Mouse (Mus musculus) heart, embryonic 11.5 days (tissue): Measurements from ENCODE around the gene Inpp5b. TPM values are rescaled to one million over a fixed set of nuclear protein-coding genes. Genes with fewer than 3 reads are reported as not detected.
A peak's percentile ranks its signal among the peaks of the same experiment; 100 is the strongest.

Source experiments
- ATAC-seq: fragments of 200-750 bp; cut with Nextera tagmentation; replicated peaks from 2 replicates; pipeline ENCODE4 v1.8.0; 2017; ENCODE audit warnings: moderate library complexity; ENCODE audit not compliant: insufficient number of reproducible peaks, low FRiP score, low TSS enrichment
- H3K27ac ChIP-seq: fragments of 300-500 bp; sonication (generic); 2 replicates; pipeline ENCODE4 v1.5.1; 2014; ENCODE audit warnings: mild to moderate bottlenecking, low read depth, low read length
- H3K27me3 ChIP-seq: fragments of 300-500 bp; sonication (generic); 2 replicates; pipeline ENCODE4 v1.6.1; 2014; ENCODE audit warnings: mild to moderate bottlenecking, low read length, mixed read lengths; ENCODE audit not compliant: control insufficient read depth, insufficient read depth
- H3K36me3 ChIP-seq: fragments of 300-500 bp; sonication (generic); 2 replicates; pipeline ENCODE4 v1.6.1; 2014; ENCODE audit warnings: mild to moderate bottlenecking, low read length, moderate library complexity, mixed read lengths; ENCODE audit not compliant: control insufficient read depth, insufficient read depth
- H3K4me1 ChIP-seq: fragments of 300-500 bp; sonication (generic); 2 replicates; pipeline ENCODE4 v1.6.1; 2014; ENCODE audit warnings: low read length; ENCODE audit not compliant: control insufficient read depth, insufficient read depth
- H3K4me2 ChIP-seq: fragments of 300-500 bp; sonication (generic); 2 replicates; pipeline ENCODE4 v1.6.1; 2014; ENCODE audit warnings: mild to moderate bottlenecking, moderate library complexity
- H3K4me3 ChIP-seq: fragments of 300-500 bp; sonication (generic); 2 replicates; pipeline ENCODE4 v1.5.1; 2014; ENCODE audit warnings: low read depth, low read length
- H3K9ac ChIP-seq: fragments of 300-500 bp; sonication (generic); 2 replicates; pipeline ENCODE4 v1.6.1; 2014; ENCODE audit warnings: mild to moderate bottlenecking, low read depth, low read length, moderate library complexity
- H3K9me3 ChIP-seq: fragments of 300-500 bp; sonication (generic); replicated peaks from 2 replicates; pipeline ENCODE4 v1.6.1; 2016; ENCODE audit warnings: low read length; ENCODE audit not compliant: control insufficient read depth
- WGBS: fragments of 180-500 bp; shearing (Covaris S2); extraction: QIAGEN DNeasy Blood & Tissue Kit; methylation state at CpG from one replicate; pipeline ENCODE4 v1.1.7; 2014; ENCODE audit not compliant: insufficient replicate concordance; 5-methylcytosine and 5-hydroxymethylcytosine counted together
- polyA plus RNA-seq: library from polyadenylated mRNA; unstranded; fragments of >200 nt; fragmentation: Nextera tagmentation; extraction: Ambion mirVana; gene quantifications from 2 replicates; pipeline ENCODE4 v1.2.1, GENCODE M21; 2014

Gene Inpp5b
- polyA plus RNA-seq, 1 experiment from 2014 or later: 18.5 TPM

DNA sequence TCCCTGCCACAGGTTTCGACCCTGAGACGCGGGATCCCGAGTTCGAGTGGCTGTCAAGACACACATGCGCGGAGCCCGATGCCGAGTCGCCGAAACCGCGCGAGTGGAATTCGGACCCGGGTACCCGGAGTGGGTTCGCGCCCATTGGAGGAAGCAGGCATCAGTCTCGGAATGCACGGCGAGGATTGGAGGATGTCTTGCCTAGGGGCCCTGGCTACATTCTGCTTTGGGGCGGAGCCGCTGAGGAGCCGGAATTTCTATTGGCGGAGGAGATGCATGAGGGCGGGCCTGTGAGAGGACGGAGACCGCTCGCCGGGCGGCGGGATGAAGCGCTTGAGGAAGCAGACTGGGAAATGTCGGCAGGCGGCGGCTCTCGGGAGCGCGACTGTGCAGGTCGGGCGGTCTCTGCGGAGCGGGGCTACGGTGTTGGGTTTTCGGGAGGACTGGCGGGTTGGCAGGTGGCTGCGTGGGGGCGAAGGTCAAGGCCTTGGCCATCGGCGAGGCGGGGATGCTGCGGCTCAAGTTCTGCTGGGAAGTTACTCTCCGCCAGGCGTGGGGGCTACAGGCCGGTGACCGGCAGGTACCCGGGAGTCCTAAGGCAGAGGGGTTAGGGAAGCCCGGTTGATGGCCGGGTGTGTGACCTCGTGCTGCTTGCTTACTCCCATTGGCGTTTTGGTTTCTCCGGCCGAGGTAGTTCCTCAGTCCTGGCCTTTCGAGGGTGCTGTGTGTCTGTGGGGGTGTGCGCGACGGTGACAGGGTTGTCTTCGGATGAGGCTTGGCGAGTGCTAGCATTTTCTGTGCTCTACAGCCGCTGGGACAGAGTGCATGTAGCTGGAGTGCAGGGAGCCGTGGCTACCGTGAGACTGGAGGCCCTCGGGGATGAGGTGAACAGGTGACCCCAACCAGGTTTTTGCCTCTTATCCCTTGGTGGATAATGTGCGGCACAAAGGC is 9.9 kb downstream of the Inpp5b start:
- Histone ChIP-seq H3K4me3 (peak overlapping the region; percentile 74), H3K4me1 (peaks cover 17% of the 10 kb centered on the region), H3K27ac (no peak overlapping the region), H3K9me3 (no peaks in the 10 kb centered on the region), H3K36me3 (no peaks in the 10 kb centered on the region), H3K9ac (peak overlapping the region; percentile 72), H3K4me2 (peak overlapping the region; percentile 99), H3K27me3 (no peaks in the 10 kb centered on the region; the same call in 1 of the 2 replicates)
- under 1% methylated on average over 75 of the region's 75 CpGs for WGBS
- peak; percentile 98 for ATAC-seq

GRCm38 (mm10) chr4:124752281-124753199 is 10.9 kb downstream of the Inpp5b start:
- H3K9me3 ChIP-seq: no peaks in the 10 kb centered on the region
- peak overlapping the region; percentile 74 for H3K4me3 ChIP-seq
- WGBS: 11% methylated on average over 15 of the region's 15 CpGs
- no peak for ATAC-seq
- H3K4me1 ChIP-seq: peaks cover 17% of the 10 kb centered on the region
- H3K4me2 ChIP-seq: peak overlapping the region; percentile 99
- peak overlapping the region; percentile 63 for H3K9ac ChIP-seq
- H3K36me3 ChIP-seq: no peaks in the 10 kb centered on the region
- H3K27ac ChIP-seq: no peak overlapping the region
- H3K27me3 ChIP-seq: no peaks in the 10 kb centered on the region; the same call in 1 of the 2 replicates

- Histone ChIP-seq H3K9me3 (no peaks in the 10 kb centered on the region), H3K4me1 (peaks cover 19% of the 10 kb centered on the region), H3K9ac (no peak overlapping the region), H3K36me3 (no peaks in the 10 kb centered on the region), H3K4me2 (no peak overlapping the region), H3K27me3 (no peaks in the 10 kb centered on the region), H3K27ac (no peak overlapping the region), H3K4me3 (no peak overlapping the region)
- no peak for ATAC-seq
- 73% methylated on average over 7 of the region's 7 CpGs for WGBS
Observed at GRCm38 (mm10) chr4:124755526-124755925, 13.9 kb downstream of the Inpp5b start.

GRCm38 (mm10) chr4:124759305-124759811 is 17.7 kb downstream of the Inpp5b start:
- ATAC-seq: no peak
- Histone ChIP-seq H3K9ac (no peak overlapping the region), H3K4me3 (no peak overlapping the region), H3K36me3 (no peaks in the 10 kb centered on the region), H3K4me1 (peaks cover 9% of the 10 kb centered on the region), H3K9me3 (no peaks in the 10 kb centered on the region), H3K27me3 (no peaks in the 10 kb centered on the region), H3K4me2 (no peak overlapping the region), H3K27ac (no peak overlapping the region)
- WGBS: 70% methylated on average over 7 of the region's 7 CpGs

GRCm38 (mm10) chr4:124761201-124761600 is 19.6 kb downstream of the Inpp5b start:
- no peak overlapping the region for H3K27ac ChIP-seq
- WGBS: 43% methylated on average over 1 of the region's 1 CpGs
- H3K4me2 ChIP-seq: no peak overlapping the region
- no peak overlapping the region for H3K9ac ChIP-seq
- H3K4me1 ChIP-seq: peaks cover 8% of the 10 kb centered on the region
- H3K36me3 ChIP-seq: no peaks in the 10 kb centered on the region
- H3K4me3 ChIP-seq: no peak overlapping the region
- ATAC-seq: no peak
- H3K9me3 ChIP-seq: no peaks in the 10 kb centered on the region
- H3K27me3 ChIP-seq: no peaks in the 10 kb centered on the region

GRCm38 (mm10) chr4:124762858-124763452 is 21.3 kb downstream of the Inpp5b start:
- Histone ChIP-seq H3K4me1 (peaks cover 14% of the 10 kb centered on the region), H3K27ac (no peak overlapping the region), H3K9ac (no peak overlapping the region), H3K9me3 (no peaks in the 10 kb centered on the region), H3K27me3 (no peaks in the 10 kb centered on the region), H3K36me3 (no peaks in the 10 kb centered on the region), H3K4me3 (no peak overlapping the region), H3K4me2 (no peak overlapping the region)
- ATAC-seq: no peak
- 79% methylated on average over 6 of the region's 6 CpGs for WGBS

DNA sequence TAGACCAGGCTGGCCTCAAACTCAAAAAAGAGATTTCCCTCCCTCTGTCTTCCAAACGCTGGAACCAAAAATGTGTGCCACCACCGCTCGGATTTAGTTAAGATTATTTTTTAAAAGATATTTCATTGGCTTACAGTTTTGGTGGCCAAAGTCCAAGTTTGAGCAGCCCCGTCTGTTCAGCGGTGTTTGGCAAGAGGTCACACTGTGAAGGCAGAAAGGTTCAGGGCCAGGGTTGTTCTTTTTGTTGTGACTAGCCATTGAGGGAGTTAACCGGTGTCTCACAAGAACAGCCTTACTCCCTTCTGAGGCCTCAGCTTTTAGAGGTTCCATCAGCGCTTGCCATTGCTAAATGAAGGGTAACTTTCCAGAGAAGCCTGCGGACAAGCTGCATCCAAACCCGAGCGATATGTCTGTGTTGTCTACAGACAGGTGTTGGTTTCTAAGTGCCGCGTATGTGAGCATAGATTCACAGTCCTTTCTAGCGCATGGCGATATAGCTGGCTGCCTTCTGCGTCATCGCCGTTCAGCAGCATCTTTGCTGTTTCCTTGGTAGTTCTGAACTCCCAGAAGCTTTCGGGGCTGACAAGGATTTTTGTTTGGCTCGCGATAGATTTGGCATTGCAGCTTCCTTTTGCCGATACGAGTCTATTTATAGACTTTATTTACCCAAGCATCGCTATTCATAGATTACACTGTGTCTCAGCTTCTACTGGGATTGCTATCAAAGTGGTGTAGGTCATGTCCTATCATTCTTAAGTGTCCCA is 24.3 kb downstream of the Inpp5b start:
- H3K27me3 ChIP-seq: no peaks in the 10 kb centered on the region
- no peaks in the 10 kb centered on the region for H3K36me3 ChIP-seq
- H3K4me1 ChIP-seq: peaks cover 12% of the 10 kb centered on the region
- no peaks in the 10 kb centered on the region for H3K9me3 ChIP-seq
- no peak overlapping the region for H3K9ac ChIP-seq
- 74% methylated on average over 23 of the region's 23 CpGs for WGBS
- no peak overlapping the region for H3K4me2 ChIP-seq
- ATAC-seq: no peak
- no peak overlapping the region for H3K4me3 ChIP-seq
- H3K27ac ChIP-seq: no peak overlapping the region
